Mouse (Mus musculus) cerebellum, adult 2 months (tissue): Measurements from ENCODE around the gene Taar7a.

ENCODE experiments used
- CTCF ChIP-seq: fragments of 200-500 bp; IDR thresholded peaks from 2 replicates; pipeline ENCODE4 v1.5.1; 2011; ENCODE audit warnings: low read depth, mild to moderate bottlenecking, control low read depth, low read length, moderate library complexity, borderline replicate concordance; ENCODE audit not compliant: insufficient read depth
- POLR2A ChIP-seq: fragments of 200-500 bp; IDR thresholded peaks from 2 replicates; pipeline ENCODE4 v1.6.1; 2011; ENCODE audit warnings: low read length, control low read depth, borderline replicate concordance; ENCODE audit not compliant: insufficient read depth

GRCm38 (mm10) chr10:23970656-23971165, 22.6 kb downstream of the Taar7a start, which contains the start of gene Taar5:
- TF ChIP-seq POLR2A (no peak), CTCF (no peak)
